Mouse (Mus musculus): Measurements from ENCODE around the gene Atg4b. TPM values are rescaled to one million over a fixed set of nuclear protein-coding genes. Genes with fewer than 3 reads are reported as not detected.
A peak's percentile ranks its signal among the peaks of the same experiment; 100 is the strongest.

Gene Atg4b
- 10 to 100 TPM; 26.4 to 26.5 TPM for total RNA-seq (2021)
- long read RNA-seq, experiment 1, full-length matches to known transcripts: 9 of 15 reads
- long read RNA-seq, experiment 1, partial matches to known transcripts: 5 of 15 reads
- long read RNA-seq, experiment 1, other reads (novel, unspliced or antisense): 1 of 15 reads
- long read RNA-seq, experiment 2, full-length matches to known transcripts: 12 of 21 reads
- long read RNA-seq, experiment 2, partial matches to known transcripts: 7 of 21 reads
- long read RNA-seq, experiment 2, other reads (novel, unspliced or antisense): 2 of 21 reads

DNA sequence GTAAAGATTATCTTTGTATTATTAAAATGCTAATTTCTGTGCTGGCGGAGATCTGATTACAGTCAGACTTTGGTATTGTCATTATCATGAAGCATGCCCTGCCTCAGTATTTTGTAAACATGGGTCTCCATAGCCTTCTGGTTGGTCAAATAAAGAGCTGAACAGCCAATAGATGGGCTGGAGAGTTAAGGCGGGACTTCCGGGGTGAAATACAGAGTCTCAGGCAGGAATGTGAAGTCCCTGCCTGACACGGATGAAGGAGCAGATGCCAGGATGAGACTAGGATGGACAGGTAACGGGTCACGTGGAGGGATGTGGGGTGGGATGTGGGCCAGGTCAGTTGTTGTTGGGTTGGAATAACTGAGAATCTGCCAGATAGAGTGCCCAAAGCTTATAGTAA is at the start of gene Atg4b:
Atg4b (plus strand) TSS at position 211 of the 400 bp plus-strand sequence.
- no peak for DNase-seq (ENCODE audit: low spot score)

DNA sequence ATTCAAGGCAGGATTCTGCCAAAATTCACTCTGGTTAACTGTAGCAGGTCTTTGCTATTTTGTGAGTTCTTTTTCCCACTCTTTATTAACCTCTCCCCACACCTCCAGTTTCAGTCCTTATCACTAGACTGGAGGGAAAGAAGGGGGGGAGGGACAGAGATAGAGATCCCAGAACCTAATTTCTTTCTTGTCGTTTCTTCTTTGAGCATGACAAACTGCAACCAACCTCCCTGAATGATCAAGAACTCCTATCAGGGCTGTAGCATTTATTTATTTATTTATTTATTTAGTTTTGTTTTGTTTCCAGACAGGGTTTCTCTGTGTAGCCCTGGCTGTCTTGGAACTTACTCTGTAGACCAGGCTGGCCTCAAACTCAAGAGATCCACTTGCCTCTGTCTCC is 49.2 kb upstream of the Atg4b start:
- no peak for DNase-seq (ENCODE audit: low spot score)

DNA sequence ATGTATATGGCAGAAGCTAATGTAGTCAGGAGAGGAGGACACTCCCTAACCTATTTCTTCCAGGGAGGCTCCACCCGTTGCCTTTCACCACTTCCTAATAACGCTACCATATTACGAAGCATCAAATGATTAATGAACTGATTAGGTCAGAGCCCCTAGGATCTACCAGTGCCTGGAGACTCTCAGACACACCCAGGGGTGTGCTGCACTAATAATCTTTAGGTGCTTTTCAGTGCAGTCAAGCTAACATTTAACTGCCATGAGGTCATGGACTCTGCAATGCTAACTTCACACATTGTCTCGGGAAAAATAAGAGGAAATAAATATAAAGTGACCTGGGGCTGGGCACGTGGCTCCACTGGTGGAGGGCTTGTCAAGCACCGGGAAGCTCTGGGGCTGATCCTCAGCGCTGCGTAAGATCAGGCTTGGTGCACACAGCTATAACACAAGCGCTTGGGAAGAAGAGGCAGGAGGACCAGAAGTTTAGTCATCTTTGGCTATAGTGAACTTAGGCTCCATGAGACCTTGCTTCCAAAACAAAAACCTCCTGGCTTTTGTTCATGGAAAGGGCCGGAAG is 47.7 kb upstream of the Atg4b start:
- DNase-seq (ENCODE audit: low spot score): no peak

DNA sequence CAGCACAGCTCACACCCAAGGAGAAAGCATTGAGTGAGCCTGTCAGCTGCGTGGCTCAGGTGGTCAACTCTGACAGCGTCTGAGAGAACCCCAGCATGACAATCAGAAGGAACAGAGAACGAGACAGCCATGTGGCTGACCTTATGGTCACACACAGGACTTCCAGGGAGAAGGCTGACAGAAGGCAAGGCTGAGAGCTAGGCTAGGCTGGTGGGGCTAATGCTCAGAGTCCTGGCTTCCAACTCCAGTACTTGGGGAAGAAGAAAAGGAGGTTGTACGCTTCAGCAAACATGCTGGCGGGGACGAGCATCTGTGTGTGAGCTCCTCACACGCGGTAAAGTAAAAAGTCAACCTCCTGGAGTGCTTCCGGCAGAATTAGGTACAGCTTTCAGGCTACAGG is 47.0 kb upstream of the Atg4b start:
- no peak for DNase-seq (ENCODE audit: low spot score)

DNA sequence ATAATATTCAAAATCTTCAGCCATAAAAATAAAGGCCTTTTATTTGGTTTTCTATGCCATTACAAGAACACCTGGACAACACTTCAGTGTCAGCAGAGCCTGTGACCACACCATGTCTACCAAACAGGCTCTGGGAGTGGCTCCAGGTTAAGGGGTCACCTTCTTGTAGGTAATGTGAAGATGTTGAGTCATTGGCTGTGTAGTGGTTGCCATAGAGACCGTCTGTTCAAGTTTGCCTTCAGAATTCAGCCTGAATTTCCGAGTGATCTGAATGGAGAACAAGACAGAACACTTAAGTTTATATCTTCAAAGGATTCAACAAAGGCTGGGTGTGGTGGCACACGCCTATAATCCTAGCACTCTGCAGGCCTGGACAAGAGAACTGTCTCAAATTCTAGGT is 45.9 kb upstream of the Atg4b start:
- no peak for DNase-seq (ENCODE audit: low spot score)

DNA sequence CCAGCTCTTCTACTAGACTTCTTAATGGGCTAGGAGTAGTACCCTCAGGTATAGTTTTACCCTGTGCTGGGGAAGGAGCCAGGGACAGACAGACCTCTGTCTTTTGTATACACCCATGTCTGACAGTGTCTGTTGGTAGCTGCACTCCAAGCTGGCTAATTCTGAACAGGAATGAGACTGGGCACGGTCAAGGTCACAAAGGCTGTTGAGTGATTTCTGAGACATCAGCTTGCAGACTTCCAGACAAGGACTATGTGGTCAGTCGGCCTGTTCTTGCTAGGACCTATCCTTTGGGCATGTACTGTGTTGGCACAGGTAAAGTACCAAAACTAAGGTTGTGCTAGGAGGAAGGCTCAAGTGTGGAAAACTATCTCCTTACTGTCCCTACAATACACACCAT is 35.1 kb upstream of the Atg4b start:
- no peak for DNase-seq (ENCODE audit: low spot score)

DNA sequence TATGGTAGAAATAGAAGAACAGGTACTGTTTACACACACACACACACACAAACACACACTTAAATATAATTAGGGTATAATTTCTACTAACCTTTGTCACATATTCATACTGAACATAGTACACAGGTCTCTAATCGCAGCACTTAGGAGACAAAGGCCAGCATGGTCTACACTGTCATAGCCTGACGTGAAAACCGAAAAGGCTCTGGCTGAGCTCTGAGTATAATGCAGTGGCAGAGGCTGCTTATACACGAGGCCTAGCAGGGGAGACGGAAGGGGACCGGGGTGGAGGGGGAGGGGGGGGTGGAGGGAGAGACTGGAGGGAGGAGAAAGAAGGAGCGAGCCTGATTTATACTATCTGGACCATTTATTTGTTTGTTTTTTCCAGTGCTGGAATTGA is 29.7 kb upstream of the Atg4b start:
- DNase-seq (ENCODE audit: low spot score): no peak

DNA sequence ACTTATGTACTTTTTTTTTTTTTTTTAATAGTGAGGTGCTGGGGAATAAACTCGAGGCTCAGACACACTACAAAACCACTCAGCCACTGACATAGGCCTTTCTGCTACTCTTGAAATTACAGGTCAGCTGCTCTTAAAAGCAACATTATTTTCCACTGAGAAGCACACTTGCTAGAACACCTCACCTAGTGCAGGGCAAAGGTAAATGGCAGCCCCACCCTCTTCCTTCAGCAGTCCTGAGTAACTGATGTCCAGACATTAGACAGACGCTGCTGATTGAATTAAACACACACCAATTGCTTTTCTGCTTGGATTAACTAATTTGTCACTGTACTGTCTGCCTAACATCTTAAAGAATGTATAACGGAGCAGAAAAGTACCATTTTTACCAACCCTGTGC is 26.7 kb upstream of the Atg4b start:
- no peak for DNase-seq (ENCODE audit: low spot score)

DNA sequence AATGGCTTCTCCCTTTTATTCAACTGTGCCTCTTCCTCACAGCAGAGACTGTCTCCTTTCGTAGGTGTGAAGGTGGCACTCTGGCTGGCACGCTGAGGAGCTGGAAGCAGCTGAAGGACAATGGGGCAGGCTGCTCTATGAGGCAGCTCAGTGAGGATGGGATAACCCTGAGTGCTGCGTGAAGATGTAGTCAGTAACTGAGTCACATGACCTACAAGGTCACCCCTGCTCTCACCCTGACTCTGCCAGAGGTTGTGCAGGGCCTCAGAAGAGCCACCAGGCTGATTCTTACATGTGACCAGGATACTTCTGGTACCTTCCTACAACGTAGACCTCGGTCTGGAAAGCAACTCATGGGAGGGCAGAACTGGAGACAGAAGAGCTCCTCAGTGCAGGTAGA is 25.6 kb upstream of the Atg4b start:
- DNase-seq (ENCODE audit: low spot score): no peak

DNA sequence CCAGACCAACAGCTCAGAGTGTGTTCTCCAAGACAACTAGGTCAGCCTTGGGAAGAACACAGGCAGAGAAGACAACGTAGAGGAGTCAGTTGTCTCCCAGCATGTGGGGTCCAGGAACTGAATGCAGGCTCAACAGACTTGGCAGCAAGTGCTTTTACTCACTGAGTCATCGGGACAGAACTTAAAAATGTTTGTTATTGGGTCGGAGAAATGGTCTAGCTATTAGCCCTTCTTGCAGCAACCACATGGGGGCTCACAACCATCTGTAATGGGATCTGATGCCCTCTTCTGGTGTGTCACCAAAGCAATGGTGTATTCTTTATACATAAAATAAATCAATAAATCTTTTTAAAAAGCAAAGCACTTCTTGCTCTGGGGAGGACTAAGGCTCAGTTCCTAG is 25.2 kb upstream of the Atg4b start:
- DNase-seq (ENCODE audit: low spot score): no peak

DNA sequence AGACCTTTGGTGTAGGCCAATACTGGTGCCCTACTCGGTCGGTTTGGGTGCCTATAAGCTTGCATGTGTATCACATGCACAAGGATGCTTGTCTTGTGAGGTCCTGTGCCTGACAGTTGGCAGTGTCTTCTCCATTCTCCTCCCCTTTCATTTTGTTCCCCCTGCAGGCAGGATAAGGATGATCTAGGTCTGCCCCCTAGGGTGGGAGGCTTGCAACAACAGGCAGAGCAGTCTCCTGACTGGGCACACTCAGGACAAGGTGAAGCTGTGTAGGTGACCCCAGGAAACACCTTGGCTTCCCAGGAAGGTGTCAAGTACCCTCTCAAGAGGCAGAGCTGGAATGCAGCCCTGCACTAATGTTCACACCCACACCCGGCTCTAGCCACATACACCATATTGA is 24.3 kb upstream of the Atg4b start:
- peak; percentile 63 for DNase-seq (ENCODE audit: low spot score)

DNA sequence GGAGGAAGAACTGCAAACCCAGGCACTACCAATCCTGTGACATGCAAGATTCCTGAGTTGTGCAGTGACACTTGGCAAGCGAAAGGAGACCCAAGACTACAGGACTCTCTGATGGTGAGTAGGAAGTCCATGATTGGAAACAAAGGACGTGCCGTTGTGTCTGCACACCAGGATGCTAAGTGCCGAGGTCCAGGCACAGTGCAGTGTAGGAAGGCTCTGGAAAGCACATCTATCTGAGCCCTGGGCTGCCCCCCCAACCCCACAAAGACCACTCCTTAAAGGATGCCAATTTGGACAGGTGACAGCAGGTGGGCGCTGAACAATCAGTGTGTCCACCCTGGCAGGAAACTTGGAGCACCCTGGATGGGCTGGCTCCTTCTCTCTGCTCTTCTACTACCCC is 20.2 kb upstream of the Atg4b start:
- DNase-seq (ENCODE audit: low spot score): no peak

DNA sequence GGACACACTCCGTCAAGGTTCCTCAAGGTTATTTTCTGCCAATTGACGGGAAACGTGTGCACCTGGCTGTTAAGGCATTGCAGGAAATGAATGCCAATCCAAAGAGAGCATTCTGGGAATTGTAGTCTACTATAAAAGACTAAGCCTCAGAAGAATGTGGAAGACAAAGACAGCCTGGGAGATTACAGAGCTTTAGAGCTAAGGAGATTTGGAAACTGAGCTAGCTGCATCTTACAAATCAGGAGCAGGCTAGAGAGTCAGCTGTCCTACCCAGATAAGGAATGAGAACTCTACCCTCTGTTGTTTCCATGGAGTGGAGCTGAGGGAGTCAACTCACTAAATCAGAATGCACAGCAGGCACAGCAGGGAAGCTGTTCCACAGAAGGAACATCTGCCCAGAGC is 19.4 kb upstream of the Atg4b start:
- peak; percentile 13 for DNase-seq (ENCODE audit: low spot score)

DNA sequence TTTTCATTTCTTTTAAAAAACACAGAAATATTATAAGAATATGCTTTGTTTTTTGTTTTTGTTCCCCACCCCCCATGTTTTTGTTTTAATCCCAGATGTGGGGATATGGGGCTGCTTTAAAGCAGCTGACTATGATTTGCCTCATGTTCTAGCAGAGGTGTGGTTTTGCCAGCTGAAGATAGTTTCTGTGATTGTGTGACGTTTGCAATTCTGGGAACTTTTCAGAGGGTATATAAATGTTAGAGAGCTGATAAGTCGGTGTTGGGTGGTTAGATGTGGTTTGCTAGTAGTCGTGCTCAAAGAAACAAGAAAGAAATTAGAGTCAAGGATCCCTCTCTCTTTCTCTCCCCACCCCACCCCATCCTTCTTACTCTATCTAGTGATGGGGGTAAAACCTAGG is 15.4 kb upstream of the Atg4b start:
- no peak for DNase-seq (ENCODE audit: low spot score)

DNA sequence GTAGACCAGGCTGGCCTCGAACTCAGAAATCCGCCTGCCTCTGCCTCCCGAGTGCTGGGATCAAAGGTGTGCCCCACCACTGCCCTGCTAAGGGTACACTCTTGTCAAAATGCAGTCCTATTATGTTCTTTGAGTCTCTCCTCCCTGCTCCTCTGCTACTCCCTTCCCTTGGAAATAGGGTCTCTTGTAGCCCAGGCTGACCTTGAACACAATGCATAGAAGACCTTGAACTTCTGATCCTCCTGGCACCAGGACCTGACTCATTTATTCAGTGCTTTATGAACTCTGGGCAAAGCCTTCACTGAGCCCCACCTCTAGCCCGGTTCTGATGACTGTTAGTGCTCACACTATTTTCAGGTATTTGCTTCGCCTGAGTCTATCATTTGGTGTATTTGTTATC is 13.6 kb upstream of the Atg4b start:
- no peak for DNase-seq (ENCODE audit: low spot score)

DNA sequence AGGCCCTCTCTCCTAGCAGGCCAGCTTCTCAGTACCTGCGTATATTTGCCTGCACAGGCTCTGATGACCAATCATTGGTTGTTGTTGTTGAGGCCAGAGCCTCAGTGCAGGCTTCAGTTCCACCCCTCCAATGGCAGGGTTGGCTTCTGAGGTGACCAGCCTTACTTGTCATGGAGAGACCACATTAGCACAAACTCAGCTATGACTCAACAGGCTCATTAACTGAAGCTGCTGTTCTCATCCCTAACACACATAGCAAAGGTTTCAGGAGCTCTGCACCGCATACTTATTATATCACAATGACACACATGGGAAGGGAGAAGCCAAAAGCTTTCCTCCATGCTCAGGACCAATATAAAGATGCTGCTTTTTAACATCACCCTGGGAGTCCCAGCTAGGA is 10.6 kb upstream of the Atg4b start:
- DNase-seq (ENCODE audit: low spot score): no peak

DNA sequence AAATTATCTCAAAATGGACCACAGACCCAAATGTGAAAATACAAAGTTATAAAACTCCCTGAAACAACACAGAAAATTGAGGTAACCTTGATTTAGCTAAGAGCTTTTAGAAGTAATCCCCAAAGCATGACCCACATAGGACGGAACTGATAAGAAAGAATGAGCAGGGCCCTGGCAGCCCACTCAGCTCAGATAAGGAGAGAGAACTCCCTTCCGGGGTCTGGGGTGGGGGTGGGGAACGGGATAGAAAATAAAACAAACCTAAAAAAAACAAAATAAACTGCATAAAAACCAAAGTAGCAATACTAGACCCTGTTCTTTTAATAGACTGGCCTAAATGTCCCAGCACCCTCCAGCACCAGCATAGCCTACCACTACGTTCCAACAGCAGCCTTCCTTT is 9.3 kb upstream of the Atg4b start:
- DNase-seq (ENCODE audit: low spot score): no peak

DNA sequence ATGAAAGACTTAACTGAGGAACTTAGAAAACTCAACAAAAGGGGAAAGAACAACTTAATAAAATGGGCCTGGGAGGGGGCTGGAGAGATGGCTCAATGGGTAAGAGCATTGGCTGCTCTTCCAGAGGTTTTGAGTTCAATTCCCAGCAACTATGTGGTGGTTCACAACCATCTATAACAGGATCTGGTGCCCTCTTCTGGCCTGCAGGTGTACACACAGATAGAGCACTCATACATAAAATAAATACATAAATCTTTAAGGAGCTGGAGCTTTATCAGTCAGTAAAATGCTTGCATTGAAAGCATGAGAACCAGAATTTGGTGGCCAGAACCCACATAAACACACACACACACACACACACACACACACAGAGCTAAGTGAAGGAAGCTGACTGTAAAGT is 8.4 kb upstream of the Atg4b start:
- no peak for DNase-seq (ENCODE audit: low spot score)

DNA sequence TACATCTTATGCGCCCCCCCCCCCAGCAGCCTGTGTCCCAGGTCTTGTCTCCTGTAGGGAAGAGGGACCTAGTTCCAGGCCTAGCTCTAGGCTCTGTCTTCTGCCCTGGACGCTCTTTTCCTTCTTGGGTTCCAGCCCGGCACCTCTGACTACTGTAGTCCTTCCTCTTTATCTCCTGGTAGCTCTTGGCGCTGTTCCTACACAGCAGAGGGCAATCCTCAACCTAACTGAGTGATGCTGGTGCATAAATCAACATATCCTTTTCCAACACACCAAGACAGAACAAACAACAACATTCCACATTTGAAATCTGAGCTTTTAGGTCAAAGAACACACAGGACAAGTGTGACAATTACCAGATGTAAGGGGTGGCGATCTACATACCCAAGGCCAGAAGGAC is 5.1 kb upstream of the Atg4b start:
- no peak for DNase-seq (ENCODE audit: low spot score)

DNA sequence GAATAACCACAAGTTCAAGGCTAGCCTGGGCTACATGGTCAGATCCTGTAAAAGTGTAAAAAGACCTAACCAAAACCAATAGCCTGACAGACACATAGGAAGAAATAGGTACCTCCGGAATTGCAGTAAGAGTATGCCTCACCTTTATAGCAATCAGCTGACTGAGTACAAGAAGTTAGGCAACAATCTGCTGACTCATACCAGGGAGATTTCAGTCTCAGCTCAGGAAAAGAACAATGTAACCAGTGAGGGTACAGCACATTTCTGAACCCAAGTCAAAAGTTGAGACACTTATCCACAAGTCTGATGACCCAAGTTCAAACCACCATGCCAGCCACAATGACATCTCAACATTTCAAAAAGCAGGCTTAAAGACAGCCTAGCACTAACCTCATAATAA is 2.8 kb upstream of the Atg4b start:
- DNase-seq (ENCODE audit: low spot score): no peak

DNA sequence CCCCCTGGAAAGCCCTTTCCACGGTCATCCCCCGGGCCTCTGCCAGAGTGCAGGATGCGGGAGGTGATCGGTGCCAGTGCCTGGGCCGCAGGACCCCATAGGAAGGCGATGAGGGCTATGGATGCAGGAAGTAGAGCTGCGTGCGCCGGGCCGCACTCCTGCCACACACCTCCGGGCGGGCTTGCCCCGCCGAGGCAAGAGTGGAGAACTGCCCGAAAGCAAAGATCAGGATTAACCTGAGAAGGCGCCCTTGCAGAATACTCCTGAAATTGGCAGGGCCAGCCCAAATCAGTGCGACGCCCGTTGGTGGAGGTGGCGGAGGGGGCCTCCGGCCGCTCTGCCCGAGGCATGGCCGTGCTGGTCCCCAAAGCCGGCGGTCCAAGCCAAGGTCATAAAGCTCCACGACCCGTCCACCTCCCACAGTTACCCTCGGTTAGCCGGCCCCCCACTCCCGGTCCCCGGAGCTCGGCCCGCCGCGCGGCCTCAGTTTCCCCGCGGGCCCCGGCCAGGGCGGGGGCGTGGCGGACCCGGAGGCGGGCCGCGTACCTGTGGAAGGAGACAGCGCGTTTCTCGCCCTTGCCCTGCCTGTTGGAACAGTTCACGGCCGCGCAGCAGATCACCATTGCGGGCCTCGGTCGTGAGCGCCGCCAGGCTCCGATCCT is 2.7 kb downstream of the Atg4b start:
- peak; percentile 14 for DNase-seq (ENCODE audit: low spot score)

DNA sequence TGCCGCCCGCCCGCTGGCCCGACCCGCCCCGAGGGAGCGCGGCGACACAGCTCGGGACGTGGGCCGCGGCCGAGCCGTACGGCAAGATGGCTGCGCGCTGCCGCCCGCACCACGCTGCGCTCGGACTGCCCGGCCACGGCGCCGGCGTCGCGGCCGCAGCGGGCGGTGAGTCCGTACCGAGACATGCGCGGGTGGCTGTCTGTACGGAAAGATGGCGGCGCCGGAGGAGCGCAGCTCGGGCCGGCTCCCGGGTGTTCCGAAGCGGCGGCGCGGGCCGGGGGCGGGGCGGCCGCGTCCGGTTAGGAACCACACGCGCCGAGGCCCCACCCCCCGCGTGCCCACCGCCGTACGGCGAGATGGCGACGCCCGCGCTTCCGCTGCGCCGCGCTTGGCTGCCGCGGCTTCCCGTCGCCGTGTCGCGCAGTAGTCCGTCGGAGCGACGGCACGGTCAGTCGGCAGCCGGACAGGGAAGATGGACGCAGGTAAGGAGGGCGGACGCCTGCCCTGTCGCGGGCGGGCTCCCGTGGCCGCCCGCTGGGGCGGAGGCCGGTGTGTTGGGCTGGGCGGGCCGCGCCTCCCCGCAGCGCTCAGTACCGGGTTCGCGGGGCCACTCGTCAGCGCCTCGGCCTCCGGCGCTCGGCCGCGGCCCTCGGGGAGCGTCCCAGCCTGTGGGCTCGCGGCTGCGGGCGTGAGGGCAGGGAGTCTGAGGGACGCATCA is 3.4 kb downstream of the Atg4b start, which contains the start of gene Thap4:
Thap4 (minus strand) TSS at position 292 of the 718 bp plus-strand sequence.
- DNase-seq (ENCODE audit: low spot score): peak; percentile 92

DNA sequence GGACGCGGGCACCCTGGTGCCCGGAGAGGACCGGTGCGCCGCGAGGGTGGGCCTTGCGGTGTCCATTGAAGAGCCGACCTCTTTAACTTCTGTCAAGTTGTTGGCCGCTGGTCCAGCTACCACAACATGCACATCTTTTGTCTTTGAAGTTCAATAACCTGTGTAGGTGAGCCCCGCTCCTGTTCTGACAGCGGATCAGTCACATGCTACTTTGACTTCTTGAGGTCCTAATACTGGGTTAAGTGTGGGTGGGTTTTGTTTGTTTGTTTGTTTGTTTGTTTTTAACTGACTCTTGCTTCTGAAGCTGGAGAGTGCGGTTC is 4.0 kb downstream of the Atg4b start:
- no peak for DNase-seq (ENCODE audit: low spot score)

Measured in gastrocnemius, adult 18-20 months (tissue).